Mouse (Mus musculus) ovary, postnatal 14 days (tissue): ENCODE data around the gene Tor1a.
A peak's percentile ranks its signal among the peaks of the same experiment; 100 is the strongest.
"Not testable (repeated sequence)": the region's sequence is repeated elsewhere in the genome, so short reads cannot be mapped to it uniquely, and the experiment has no call there.

Experiments used
- DNase-seq: peaks from one replicate; pipeline ENCODE4 v3.0.0; 2022; ENCODE audit warnings: low spot score

Gene Tor1a

GRCm38 (mm10) chr2:30952824-30953490 is 14.8 kb downstream of the Tor1a start, which contains the start of gene Tor1b:
Gene Tor1b (plus strand): TSS chr2:30952959.
- peak; percentile 70 for DNase-seq

GRCm38 (mm10) chr2:30952457-30952823 is 15.3 kb downstream of the Tor1a start:
- no peak for DNase-seq

- peak; percentile 62 for DNase-seq
These were observed 25.1 kb downstream of the Tor1a start for GRCm38 (mm10) chr2:30942603-30943011.

GRCm38 (mm10) chr2:30942116-30942515 is 25.6 kb downstream of the Tor1a start:
- not testable (repeated sequence) for DNase-seq

GRCm38 (mm10) chr2:30941586-30941985 is 26.1 kb downstream of the Tor1a start:
- no peak for DNase-seq

- no peak for DNase-seq
These were observed 29.1 kb downstream of the Tor1a start for GRCm38 (mm10) chr2:30938574-30938991.

- no peak for DNase-seq
These were observed 30.0 kb downstream of the Tor1a start for GRCm38 (mm10) chr2:30937731-30938130.

- DNase-seq, result no peak
These were observed 30.9 kb downstream of the Tor1a start for GRCm38 (mm10) chr2:30936808-30937207.

- peak; percentile 81 for DNase-seq
These were observed 33.7 kb downstream of the Tor1a start for GRCm38 (mm10) chr2:30933917-30934450.

GRCm38 (mm10) chr2:30933032-30933431 is 34.7 kb downstream of the Tor1a start:
- no peak for DNase-seq

GRCm38 (mm10) chr2:30931922-30932321 is 35.8 kb downstream of the Tor1a start:
- no peak for DNase-seq

GRCm38 (mm10) chr2:30930846-30931245 is 36.9 kb downstream of the Tor1a start:
- not testable (repeated sequence) for DNase-seq

- peak; percentile 49 for DNase-seq
These were observed 38.2 kb downstream of the Tor1a start, which contains the start of gene Ptges for GRCm38 (mm10) chr2:30929483-30930045. Gene Ptges (minus strand): TSS chr2:30929863.

- no peak for DNase-seq
These were observed 38.7 kb downstream of the Tor1a start for GRCm38 (mm10) chr2:30928893-30929482.

GRCm38 (mm10) chr2:30927844-30928628 is 39.7 kb downstream of the Tor1a start:
- DNase-seq, result peak; percentile 85

- DNase-seq, result no peak
These were observed 40.5 kb downstream of the Tor1a start for GRCm38 (mm10) chr2:30927151-30927781.

GRCm38 (mm10) chr2:30926381-30926780 is 41.4 kb downstream of the Tor1a start:
- no peak for DNase-seq

- DNase-seq, result no peak
These were observed 42.6 kb downstream of the Tor1a start for GRCm38 (mm10) chr2:30925181-30925580.

- DNase-seq, result no peak
These were observed 44.6 kb downstream of the Tor1a start for GRCm38 (mm10) chr2:30923099-30923498.

- DNase-seq, result no peak
These were observed 47.5 kb downstream of the Tor1a start for GRCm38 (mm10) chr2:30920216-30920615.

- no peak for DNase-seq
These were observed 48.9 kb downstream of the Tor1a start for GRCm38 (mm10) chr2:30918780-30919329.
